ENCODE assay signal across 8 mouse cellular contexts in the genomic region with DNA sequence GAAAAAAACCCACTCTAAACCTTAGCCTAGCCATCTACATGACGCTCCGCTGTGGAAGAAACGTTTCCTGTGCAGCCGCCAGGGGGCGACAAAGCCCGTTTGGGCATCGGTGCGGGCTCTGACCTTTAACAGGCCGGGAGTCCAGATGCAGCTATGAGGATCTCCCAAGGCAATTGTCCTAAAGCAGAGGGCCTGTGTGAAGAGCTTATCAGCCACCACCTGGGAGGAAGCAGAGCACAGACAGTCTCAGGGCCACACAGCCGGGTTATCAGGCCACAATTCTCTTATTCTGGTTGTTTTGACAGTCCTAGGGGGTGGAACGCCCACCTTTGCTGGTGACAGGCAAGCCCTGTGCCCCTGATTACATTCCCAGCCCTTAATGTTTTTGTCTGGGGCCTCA. TPM values are rescaled to one million over a fixed set of nuclear protein-coding genes. Genes with fewer than 3 reads are reported as not detected.
DNase-seq lines count a peak whose midpoint lies in the region; ATAC-seq and TF ChIP-seq lines count a peak whose summit lies in the region.

No protein-coding gene starts in this region.

- DNase-seq in Muller cell, postnatal 12 days (ENCODE audit: inconsistent ontology term), result peak; percentile 81
- DNase-seq in cerebellum, adult 9-11 months, result peak; percentile 85
- DNase-seq in frontal cortex, postnatal 36 days (ENCODE audit: low spot score in 2 of 2), result peak; percentile 76 to 78
- DNase-seq in hindbrain, postnatal 0 days (ENCODE audit: low spot score), result peak; percentile 86
- peak; percentile 61 for DNase-seq in left cerebral cortex, adult 11 months (ENCODE audit: low spot score)
- peak; percentile 89 to 93 for DNase-seq in lung, postnatal 4 days
- DNase-seq in retina, postnatal 7 days (ENCODE audit: low read depth, low spot score), result peak; percentile 79
- DNase-seq in urinary bladder, adult 18-20 months (ENCODE audit: low spot score in 2 of 2), result peak; percentile 78 to 79

- no peaks in the 10 kb centered on the region for H3K27me3 ChIP-seq in hindbrain, postnatal 0 days (ENCODE audit: insufficient read depth, low read length)

- 11% methylated on average over 11 of the region's 11 CpGs for WGBS in hindbrain, postnatal 0 days

- H3K9ac ChIP-seq in hindbrain, postnatal 0 days (replicated peaks; ENCODE audit: low read length), result no peak overlapping the region

- peak; percentile 90 for TF ChIP-seq CTCF in hindbrain, postnatal 0 days (IDR thresholded peaks at IDR 0.05; ENCODE audit: low read depth)

- no peaks in the 10 kb centered on the region for H3K36me3 ChIP-seq in hindbrain, postnatal 0 days (ENCODE audit: insufficient read depth, low read length)

- no peak overlapping the region for H3K27ac ChIP-seq in hindbrain, postnatal 0 days

- no peaks in the 10 kb centered on the region for H3K9me3 ChIP-seq in hindbrain, postnatal 0 days (ENCODE audit: low read length)

- H3K4me1 ChIP-seq in hindbrain, postnatal 0 days (ENCODE audit: insufficient read depth, low read length), result no peaks in the 10 kb centered on the region

- H3K4me2 ChIP-seq in hindbrain, postnatal 0 days (ENCODE audit: low read depth, low read length), result no peak overlapping the region

- no peak overlapping the region for H3K4me3 ChIP-seq in hindbrain, postnatal 0 days (ENCODE audit: low read length)

- peak; percentile 78 for ATAC-seq in hindbrain, postnatal 0 days

RNA-seq across cellular contexts. Expression of gene Ap1m2, which starts 1.3 kb away (rescaled TPM):
- total RNA-seq in hindbrain, postnatal 0 days (2014; rRNA removed), result 2.5 and 7.0 TPM in 2 replicates
- polyA plus RNA-seq in hindbrain, postnatal 0 days (2015; fragmentation: Nextera tagmentation; extraction: Ambion mirVana), result 3.8 and 3.9 TPM in 2 replicates

RNA-seq across cellular contexts. Expression of gene Slc44a2, which starts 7.1 kb away (rescaled TPM):
- total RNA-seq in hindbrain, postnatal 0 days (2014; rRNA removed), result 58.5 and 68.0 TPM in 2 replicates
- 52.6 and 58.8 TPM in 2 replicates for polyA plus RNA-seq in hindbrain, postnatal 0 days (2015; fragmentation: Nextera tagmentation; extraction: Ambion mirVana)

RNA-seq across cellular contexts. Expression of gene Cdkn2d, which starts 22.2 kb away (rescaled TPM):
- 115 and 123 TPM in 2 replicates for total RNA-seq in hindbrain, postnatal 0 days (2014; rRNA removed)
- 134 and 142 TPM in 2 replicates for polyA plus RNA-seq in hindbrain, postnatal 0 days (2015; fragmentation: Nextera tagmentation; extraction: Ambion mirVana)

RNA-seq across cellular contexts. Expression of gene Kri1, which starts 25.6 kb away (rescaled TPM):
- total RNA-seq in hindbrain, postnatal 0 days (2014; rRNA removed), result 14.8 and 15.3 TPM in 2 replicates
- 10.9 and 11.8 TPM in 2 replicates for polyA plus RNA-seq in hindbrain, postnatal 0 days (2015; fragmentation: Nextera tagmentation; extraction: Ambion mirVana)

RNA-seq across cellular contexts. Expression of gene Atg4d, which starts 48.3 kb away (rescaled TPM):
- total RNA-seq in hindbrain, postnatal 0 days (2014; rRNA removed), result 24.8 and 38.6 TPM in 2 replicates
- polyA plus RNA-seq in hindbrain, postnatal 0 days (2015; fragmentation: Nextera tagmentation; extraction: Ambion mirVana), result 32.1 and 35.5 TPM in 2 replicates
